Mouse (Mus musculus): ENCODE results near the gene Sdhaf1. TPM values are rescaled to one million over a fixed set of nuclear protein-coding genes. Genes with fewer than 3 reads are reported as not detected.
A peak's percentile ranks its signal among the peaks of the same experiment; 100 is the strongest.

The Sdhaf1 gene
- polyA plus RNA-seq, 1 experiment from 2014 or later: 6.6 TPM

DNA sequence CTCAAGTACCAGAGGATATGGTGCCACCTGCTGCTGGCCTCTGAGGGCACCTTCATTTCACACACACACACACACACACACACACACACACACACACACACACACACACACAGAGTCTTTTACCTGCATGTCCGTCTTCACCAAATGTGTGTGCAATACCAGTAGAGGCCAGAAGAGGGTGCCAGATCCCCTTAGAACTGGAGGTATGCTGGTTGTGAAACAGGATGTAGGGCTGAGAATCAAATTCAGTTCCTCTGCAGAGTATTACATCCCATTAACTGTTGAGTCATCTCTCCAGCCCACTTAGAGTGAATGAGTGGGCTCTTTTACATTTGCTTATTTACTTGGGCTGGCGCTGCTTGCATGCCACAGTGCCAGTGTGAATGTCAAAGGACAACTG is 1.7 kb upstream of the Sdhaf1 start:
- Histone ChIP-seq H3K36me3 (no peaks in the 10 kb centered on the region), H3K9ac (no peak overlapping the region), H3K4me2 (no peak overlapping the region), H3K27me3 (peaks cover 10% of the 10 kb centered on the region; the same call in 1 of the 2 replicates), H3K9me3 (replicated peaks) (no peaks in the 10 kb centered on the region), H3K4me1 (replicated peaks) (peaks cover 23% of the 10 kb centered on the region), H3K27ac (no peak overlapping the region), H3K4me3 (replicated peaks) (no peak overlapping the region)
- ATAC-seq (ENCODE audit: low read depth) (no peak), DNase-seq (peak; percentile 57)
- 43% methylated on average over 2 of the region's 2 CpGs for WGBS (ENCODE audit: insufficient replicate concordance)

DNA sequence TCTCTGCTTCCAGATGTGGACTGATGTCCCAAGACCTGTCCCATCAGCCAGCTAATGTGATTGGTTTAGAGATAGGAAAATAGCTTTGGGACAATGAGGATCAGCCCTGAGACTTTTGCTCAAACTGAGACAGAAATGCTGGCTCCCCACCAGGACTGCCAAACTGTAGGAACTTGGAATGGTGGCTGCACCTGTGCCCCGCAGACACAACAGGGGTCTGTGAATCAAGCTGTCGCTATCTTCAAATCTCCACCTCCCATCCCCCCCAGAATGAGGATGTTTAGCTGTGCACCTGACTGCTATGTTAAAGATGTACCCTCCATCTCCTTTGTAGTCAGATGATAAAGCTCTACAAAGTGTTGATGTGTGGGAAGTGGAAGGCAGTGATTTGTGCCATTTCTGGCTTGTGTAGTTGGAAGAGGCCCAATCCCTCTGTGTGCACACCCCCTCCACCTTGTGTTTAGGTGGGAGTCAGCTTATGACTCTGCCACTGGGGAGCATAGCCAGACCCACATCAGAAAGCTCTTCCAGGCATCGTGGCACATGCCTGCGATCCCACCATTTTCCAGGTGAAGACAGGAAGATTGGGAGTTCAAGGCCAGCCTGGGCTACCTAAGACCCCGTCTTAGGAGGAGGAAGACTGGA is 727 bp upstream of the Sdhaf1 start:
- H3K4me1 ChIP-seq (replicated peaks): peaks cover 28% of the 10 kb centered on the region
- H3K27me3 ChIP-seq: peaks cover 10% of the 10 kb centered on the region; the same call in 1 of the 2 replicates
- H3K4me2 ChIP-seq: no peak overlapping the region
- H3K4me3 ChIP-seq (replicated peaks): no peak overlapping the region
- 58% methylated on average over 5 of the region's 5 CpGs for WGBS (ENCODE audit: insufficient replicate concordance)
- no peak for DNase-seq
- no peak overlapping the region for H3K27ac ChIP-seq
- no peaks in the 10 kb centered on the region for H3K9me3 ChIP-seq (replicated peaks)
- no peaks in the 10 kb centered on the region for H3K36me3 ChIP-seq
- ATAC-seq (ENCODE audit: low read depth): no peak
- no peak overlapping the region for H3K9ac ChIP-seq

- Histone ChIP-seq H3K4me3 (replicated peaks) (peak overlapping the region; percentile 71), H3K4me1 (replicated peaks) (peaks cover 28% of the 10 kb centered on the region), H3K4me2 (peak overlapping the region; percentile 91), H3K27ac (peak overlapping the region; percentile 74), H3K27me3 (peaks cover 6% of the 10 kb centered on the region; the same call in 1 of the 2 replicates), H3K9me3 (replicated peaks) (no peaks in the 10 kb centered on the region), H3K36me3 (no peaks in the 10 kb centered on the region), H3K9ac (peak overlapping the region; percentile 70)
- 10% methylated on average over 6 of the region's 6 CpGs for WGBS (ENCODE audit: insufficient replicate concordance)
- DNase-seq: peak; percentile 11
- ATAC-seq (ENCODE audit: low read depth): no peak
These were observed 830 bp downstream of the Sdhaf1 start for GRCm38 (mm10) chr7:30322865-30323264.

DNA sequence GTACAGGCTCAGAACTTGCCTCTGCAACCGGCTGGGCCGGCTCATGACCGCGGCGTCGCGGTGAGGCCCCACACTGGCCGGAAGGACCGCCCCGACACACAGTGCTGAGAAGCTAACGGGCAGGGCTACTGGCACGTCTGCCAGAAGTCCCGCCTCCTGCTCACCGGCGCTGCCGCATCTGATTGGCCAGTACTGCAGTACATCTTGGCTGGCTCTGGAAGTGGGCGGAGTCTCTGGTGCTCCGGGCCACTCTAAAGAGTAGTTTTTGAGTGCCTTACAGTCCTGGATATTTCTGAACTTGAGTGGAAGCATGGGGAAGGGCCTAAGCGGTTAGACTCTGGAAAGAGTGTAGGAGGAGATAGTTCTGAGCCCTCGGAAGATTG is 1.4 kb downstream of the Sdhaf1 start:
- ATAC-seq (ENCODE audit: low read depth) (peak; percentile 97), DNase-seq (peak; percentile 98)
- peak overlapping the region; percentile 71 for H3K4me3 ChIP-seq (replicated peaks)
- peaks cover 28% of the 10 kb centered on the region for H3K4me1 ChIP-seq (replicated peaks)
- WGBS (ENCODE audit: insufficient replicate concordance): 0% methylated on average over 20 of the region's 20 CpGs
- peaks cover 2% of the 10 kb centered on the region; the same call in 1 of the 2 replicates for H3K27me3 ChIP-seq
- peak overlapping the region; percentile 79 for H3K27ac ChIP-seq
- H3K36me3 ChIP-seq: no peaks in the 10 kb centered on the region
- no peaks in the 10 kb centered on the region for H3K9me3 ChIP-seq (replicated peaks)
- peak overlapping the region; percentile 81 for H3K9ac ChIP-seq
- peak overlapping the region; percentile 91 for H3K4me2 ChIP-seq

DNA sequence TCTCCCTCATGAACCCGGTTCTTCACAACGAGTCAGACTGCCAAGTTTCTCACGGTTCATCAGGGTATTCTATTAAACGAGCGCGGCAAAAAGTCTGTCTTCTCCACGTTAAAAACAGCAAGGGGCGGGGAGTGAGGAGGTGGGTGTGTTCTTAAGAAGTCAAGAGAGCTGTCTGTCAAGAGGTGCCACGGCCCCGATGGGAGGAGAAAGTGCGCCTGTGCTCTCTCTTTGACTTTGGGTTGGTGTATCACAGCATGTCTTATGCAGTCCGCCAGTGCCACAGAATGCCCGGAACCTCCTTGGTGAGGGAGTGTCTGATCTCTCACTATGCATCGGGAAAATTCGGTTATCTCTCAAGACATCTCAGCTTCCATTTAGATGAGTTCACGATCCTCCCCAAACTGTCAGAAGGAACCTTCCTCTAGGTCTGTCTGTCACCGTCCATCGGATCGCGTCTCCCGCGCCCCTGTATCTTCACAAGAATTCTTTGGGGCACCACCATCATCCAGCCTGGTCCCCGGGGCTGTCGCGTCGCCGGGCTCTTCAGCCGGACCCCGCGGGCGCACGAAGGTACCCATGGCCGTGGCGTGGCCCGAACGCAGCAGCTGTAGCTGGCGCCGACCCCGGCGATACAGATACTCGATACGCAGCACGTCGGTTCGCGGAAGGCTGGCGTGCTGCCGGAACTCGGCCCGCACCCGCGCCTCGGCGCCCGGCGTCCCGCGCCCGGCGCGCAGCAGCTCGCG is 2.0 kb downstream of the Sdhaf1 start, which contains the start of gene E130208F15Rik:
Gene E130208F15Rik (plus strand): TSS at position 202 of the 746 bp plus-strand sequence.
- Histone ChIP-seq H3K36me3 (no peaks in the 10 kb centered on the region), H3K27me3 (no peaks in the 10 kb centered on the region), H3K4me1 (replicated peaks) (peaks cover 28% of the 10 kb centered on the region), H3K4me3 (replicated peaks) (peak within 1 kb of the TSS; percentile 71), H3K4me2 (peak within 1 kb of the TSS; percentile 91), H3K9ac (peak within 1 kb of the TSS; percentile 81), H3K9me3 (replicated peaks) (no peaks in the 10 kb centered on the region), H3K27ac (peak within 1 kb of the TSS; percentile 79)
- under 1% methylated on average over 63 of the region's 63 CpGs for WGBS (ENCODE audit: insufficient replicate concordance)
- DNase-seq: peak; percentile 75
- ATAC-seq (ENCODE audit: low read depth): peak; percentile 68

- 0 out of 2 replicates have a peak overlapping the region, but pooled peaks have one; percentile 25 for H3K27ac ChIP-seq
- H3K36me3 ChIP-seq: no peaks in the 10 kb centered on the region
- 79% methylated on average over 2 of the region's 2 CpGs for WGBS (ENCODE audit: insufficient replicate concordance)
- H3K4me2 ChIP-seq: peak overlapping the region; percentile 91
- DNase-seq (no peak), ATAC-seq (ENCODE audit: low read depth) (no peak)
- peak overlapping the region; percentile 81 for H3K9ac ChIP-seq
- no peaks in the 10 kb centered on the region for H3K9me3 ChIP-seq (replicated peaks)
- H3K4me3 ChIP-seq (replicated peaks): peak overlapping the region; percentile 71
- no peaks in the 10 kb centered on the region for H3K27me3 ChIP-seq
- H3K4me1 ChIP-seq (replicated peaks): peaks cover 28% of the 10 kb centered on the region
These were observed 2.7 kb downstream of the Sdhaf1 start for GRCm38 (mm10) chr7:30320946-30321345.

DNA sequence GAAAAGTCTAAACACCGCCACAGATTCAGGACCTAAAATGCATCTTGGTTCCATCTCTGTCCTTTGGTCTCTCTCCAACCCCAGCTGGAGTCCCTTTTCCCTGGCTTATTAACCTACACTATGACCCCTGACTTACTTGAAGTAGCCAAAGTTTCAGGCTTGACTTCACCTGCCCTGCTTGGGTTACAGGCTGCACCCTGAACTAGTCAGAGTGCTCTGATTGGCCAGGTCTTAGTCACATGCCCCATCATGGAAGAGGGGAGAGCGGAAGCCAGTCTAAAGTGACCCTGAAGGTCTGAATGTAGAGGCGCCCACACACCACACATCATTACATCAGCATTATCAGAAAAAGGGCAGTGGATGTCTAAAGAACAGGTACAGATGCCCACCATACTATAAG is 5.6 kb downstream of the Sdhaf1 start:
- H3K4me2 ChIP-seq: no peak overlapping the region
- H3K9ac ChIP-seq: no peak overlapping the region
- ATAC-seq (ENCODE audit: low read depth) (no peak), DNase-seq (no peak)
- H3K27ac ChIP-seq: no peak overlapping the region
- H3K4me3 ChIP-seq (replicated peaks): no peak overlapping the region
- H3K4me1 ChIP-seq (replicated peaks): peaks cover 43% of the 10 kb centered on the region
- H3K36me3 ChIP-seq: no peaks in the 10 kb centered on the region
- 72% methylated on average over 3 of the region's 3 CpGs for WGBS (ENCODE audit: insufficient replicate concordance)
- H3K27me3 ChIP-seq: no peaks in the 10 kb centered on the region
- H3K9me3 ChIP-seq (replicated peaks): no peaks in the 10 kb centered on the region

DNA sequence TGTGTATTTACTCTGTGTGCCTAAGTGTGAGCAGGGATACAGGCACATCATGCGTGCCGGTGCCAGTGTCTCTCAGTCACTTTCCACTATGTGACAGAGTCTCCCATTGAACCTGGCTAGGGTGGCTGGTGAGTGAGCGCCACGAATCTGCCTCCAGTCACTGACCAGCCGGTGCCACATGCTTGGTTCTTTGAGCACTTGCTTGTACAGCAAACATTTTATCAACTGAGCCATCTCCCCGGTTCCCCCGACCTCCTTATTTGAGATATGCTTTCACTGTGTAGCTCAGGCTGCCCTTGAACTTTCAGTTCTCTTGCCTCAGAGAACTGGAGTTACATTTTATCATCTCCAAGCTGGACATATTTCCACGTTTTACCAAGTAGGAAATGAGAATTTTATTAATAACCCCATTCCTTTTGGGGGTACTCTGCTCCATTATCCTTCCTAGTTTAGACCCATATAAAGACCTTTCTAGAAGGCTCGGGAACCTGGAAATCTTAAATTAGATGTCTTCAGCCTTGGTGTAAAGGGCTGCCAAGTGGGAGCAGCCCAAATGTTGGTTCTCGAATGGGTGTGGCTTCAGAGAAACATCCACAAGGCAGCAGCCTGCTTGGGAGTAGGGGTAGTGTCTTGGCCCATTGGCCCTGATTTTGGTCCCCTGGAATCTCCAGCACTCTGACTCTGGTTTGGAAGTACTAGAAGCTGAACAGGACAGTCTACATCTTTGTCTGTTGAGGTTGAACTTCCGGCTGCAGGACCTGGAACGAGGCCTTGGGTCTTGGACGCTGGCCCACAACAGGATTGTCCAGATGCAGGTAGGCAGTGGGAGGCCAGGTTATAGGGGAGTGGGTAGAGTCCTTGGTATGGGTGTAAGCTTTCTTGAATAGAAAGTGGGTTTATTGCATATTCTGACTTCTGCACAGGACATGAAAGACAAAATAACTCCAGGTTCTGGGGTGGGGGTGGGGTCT is 7.9 kb downstream of the Sdhaf1 start:
- Histone ChIP-seq H3K36me3 (0 out of 2 replicates have a peak, but pooled peaks cover 3% of the 10 kb centered on the region), H3K27ac (no peak overlapping the region), H3K4me2 (peak overlapping the region; percentile 45; the same call in 1 of the 2 replicates), H3K27me3 (no peaks in the 10 kb centered on the region), H3K9me3 (replicated peaks) (no peaks in the 10 kb centered on the region), H3K9ac (no peak overlapping the region), H3K4me3 (replicated peaks) (peak overlapping the region; percentile 40; the same call in 1 of the 2 replicates), H3K4me1 (replicated peaks) (peaks cover 27% of the 10 kb centered on the region)
- ATAC-seq (ENCODE audit: low read depth) (no peak), DNase-seq (no peak)
- WGBS (ENCODE audit: insufficient replicate concordance): 53% methylated on average over 13 of the region's 13 CpGs

DNA sequence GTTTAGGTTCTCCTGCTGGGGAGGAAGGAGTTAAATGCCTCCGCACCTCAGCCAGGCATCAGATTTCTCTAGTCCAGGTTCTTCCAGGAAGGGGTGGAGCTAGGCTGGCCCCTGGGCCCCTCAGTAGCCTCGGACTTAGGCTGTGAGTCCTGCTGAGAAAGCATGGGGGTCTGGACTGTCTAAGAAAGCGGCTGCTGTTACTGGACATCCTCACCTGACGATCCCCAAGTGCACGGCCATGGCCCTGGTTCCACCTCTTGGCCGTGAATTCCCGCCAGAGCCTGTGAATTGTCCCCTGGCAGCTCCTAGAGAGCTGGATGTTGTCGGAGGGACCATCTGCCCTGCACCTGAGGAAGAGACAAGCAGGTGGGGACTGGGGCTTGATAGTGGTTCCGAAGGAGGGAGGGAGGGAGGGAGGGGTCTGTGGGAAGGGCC is 9.0 kb downstream of the Sdhaf1 start, which contains the start of gene Syne4:
Gene Syne4 (plus strand): TSS at position 87 of the 435 bp plus-strand sequence.
- DNase-seq (no peak), ATAC-seq (ENCODE audit: low read depth) (0 out of 2 replicates have a peak, but pooled peaks have one; percentile 25)
- 9% methylated on average over 9 of the region's 9 CpGs for WGBS (ENCODE audit: insufficient replicate concordance)
- peak within 1 kb of the TSS; percentile 48 for H3K4me2 ChIP-seq
- no peaks in the 10 kb centered on the region for H3K9me3 ChIP-seq (replicated peaks)
- 0 out of 2 replicates have a peak, but pooled peaks cover 3% of the 10 kb centered on the region for H3K36me3 ChIP-seq
- H3K4me3 ChIP-seq (replicated peaks): peak within 1 kb of the TSS; percentile 40
- H3K27me3 ChIP-seq: no peaks in the 10 kb centered on the region
- H3K4me1 ChIP-seq (replicated peaks): peaks cover 20% of the 10 kb centered on the region
- no peak within 1 kb of the TSS for H3K27ac ChIP-seq
- peak within 1 kb of the TSS; percentile 45 for H3K9ac ChIP-seq

- DNase-seq: no peak
- Histone ChIP-seq H3K36me3 (0 out of 2 replicates have a peak, but pooled peaks cover 3% of the 10 kb centered on the region), H3K4me1 (replicated peaks) (peaks cover 29% of the 10 kb centered on the region), H3K27me3 (no peaks in the 10 kb centered on the region), H3K9ac (peak overlapping the region; percentile 36; the same call in 1 of the 2 replicates), H3K9me3 (replicated peaks) (no peaks in the 10 kb centered on the region), H3K27ac (no peak overlapping the region), H3K4me2 (peak overlapping the region; percentile 48), H3K4me3 (replicated peaks) (peak overlapping the region; percentile 22; the same call in 1 of the 2 replicates)
- ATAC-seq (ENCODE audit: low read depth): 0 out of 2 replicates have a peak, but pooled peaks have one; percentile 14
- WGBS (ENCODE audit: insufficient replicate concordance): 62% methylated on average over 27 of the region's 27 CpGs
These were observed 9.9 kb downstream of the Sdhaf1 start for GRCm38 (mm10) chr7:30313666-30314320.

All from liver, embryonic 13.5 days (tissue).